Mouse (Mus musculus) heart, adult 2 months (tissue): ENCODE measurements at regions not wholly inside any gene's neighbourhood (a gene's known extent, or its start where the extent isn't known, plus 50 kb on each side); places are given as distances from the start of the nearest gene placed in this dataset.

Experiments
- CTCF ChIP-seq: fragments of 200-600 bp; IDR thresholded peaks from 2 replicates; pipeline ENCODE4 v1.8.1; 2022; ENCODE audit warnings: antibody characterized with exemption, mild to moderate bottlenecking, moderate library complexity
- POLR2A ChIP-seq: fragments of 200-500 bp; IDR thresholded peaks from 2 replicates; pipeline ENCODE4 v1.6.1; 2011; ENCODE audit warnings: mild to moderate bottlenecking, low read depth, low read length, control low read depth; ENCODE audit not compliant: insufficient read depth

DNA sequence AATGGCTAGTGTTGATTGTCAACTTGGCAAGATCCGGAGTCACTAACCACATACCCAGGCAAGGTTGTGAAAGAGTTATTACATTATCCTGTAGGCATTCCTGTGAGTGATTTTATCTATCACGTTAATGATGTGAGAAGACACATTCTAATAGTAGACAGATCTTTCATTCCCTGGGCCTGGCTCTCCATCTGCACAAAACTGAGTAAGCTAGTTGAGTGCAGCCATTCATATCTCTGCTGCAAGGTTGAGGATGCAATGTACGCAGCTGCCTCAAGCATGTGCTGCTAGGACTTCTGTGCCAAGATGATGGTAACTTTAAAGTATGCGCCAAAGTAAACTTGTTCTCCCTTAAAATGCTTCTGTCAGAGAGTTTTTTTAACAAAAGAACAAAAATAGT is 309.5 kb upstream of the Fam174a start:
- TF ChIP-seq POLR2A (no peak), CTCF (no peak)
